Mouse (Mus musculus) midbrain, embryonic 14.5 days (tissue): Measurements from ENCODE around the gene Ufsp1. TPM values are rescaled to one million over a fixed set of nuclear protein-coding genes. Genes with fewer than 3 reads are reported as not detected.

Experiments
- ATAC-seq: fragments of 200-750 bp; cut with Nextera tagmentation; 2 replicates; pipeline ENCODE4 v1.8.0; 2017; ENCODE audit warnings: moderate number of reproducible peaks, moderate library complexity; ENCODE audit not compliant: low FRiP score, low TSS enrichment
- DNase-seq: peaks from one replicate; pipeline ENCODE4 v3.0.0-alpha.2; 2015
- H3K27ac ChIP-seq: fragments of 300-500 bp; sonication (generic); replicated peaks from 2 replicates; pipeline ENCODE4 v1.5.1; 2014; ENCODE audit warnings: mild to moderate bottlenecking, low read depth, low read length, moderate library complexity
- H3K27me3 ChIP-seq: fragments of 300-500 bp; sonication (generic); 2 replicates; pipeline ENCODE4 v1.6.1; 2014; ENCODE audit warnings: low read length, control low read depth, mixed read lengths; ENCODE audit not compliant: control insufficient read depth, insufficient read depth
- H3K36me3 ChIP-seq: fragments of 300-500 bp; sonication (generic); 2 replicates; pipeline ENCODE4 v1.6.1; 2014; ENCODE audit warnings: low read length, control low read depth; ENCODE audit not compliant: control insufficient read depth, insufficient read depth
- H3K4me1 ChIP-seq: fragments of 300-500 bp; sonication (generic); 2 replicates; pipeline ENCODE4 v1.6.1; 2014; ENCODE audit warnings: mild to moderate bottlenecking, antibody characterized with exemption, low read length, control low read depth; ENCODE audit not compliant: control insufficient read depth, insufficient read depth
- H3K4me2 ChIP-seq: fragments of 300-500 bp; sonication (generic); 2 replicates; pipeline ENCODE4 v1.6.1; 2014; ENCODE audit warnings: mild to moderate bottlenecking, low read length, moderate library complexity
- H3K4me3 ChIP-seq: fragments of 300-500 bp; sonication (generic); replicated peaks from 2 replicates; pipeline ENCODE4 v1.5.1; 2014; ENCODE audit warnings: low read depth, low read length
- H3K9ac ChIP-seq: fragments of 300-500 bp; sonication (generic); replicated peaks from 2 replicates; pipeline ENCODE4 v1.6.1; 2014; ENCODE audit warnings: mild to moderate bottlenecking, low read length, moderate library complexity
- H3K9me3 ChIP-seq: fragments of 300-500 bp; sonication (generic); 2 replicates; pipeline ENCODE4 v1.6.1; 2016; ENCODE audit warnings: low read length, control low read depth, mixed read lengths; ENCODE audit not compliant: control insufficient read depth
- WGBS: fragments of 180-500 bp; shearing (Covaris S2); extraction: QIAGEN DNeasy Blood & Tissue Kit; methylation state at CpG from one replicate; pipeline ENCODE4 v1.1.7; 2014; 5-methylcytosine and 5-hydroxymethylcytosine counted together
- polyA plus RNA-seq: library from polyadenylated mRNA; unstranded; fragments of >200 nt; fragmentation: Nextera tagmentation; extraction: Ambion mirVana; gene quantifications from 2 replicates; pipeline ENCODE4 v1.2.1, GENCODE M21; 2014

Ufsp1 gene
- polyA plus RNA-seq, 1 experiment from 2014 or later = 13.7 TPM

DNA sequence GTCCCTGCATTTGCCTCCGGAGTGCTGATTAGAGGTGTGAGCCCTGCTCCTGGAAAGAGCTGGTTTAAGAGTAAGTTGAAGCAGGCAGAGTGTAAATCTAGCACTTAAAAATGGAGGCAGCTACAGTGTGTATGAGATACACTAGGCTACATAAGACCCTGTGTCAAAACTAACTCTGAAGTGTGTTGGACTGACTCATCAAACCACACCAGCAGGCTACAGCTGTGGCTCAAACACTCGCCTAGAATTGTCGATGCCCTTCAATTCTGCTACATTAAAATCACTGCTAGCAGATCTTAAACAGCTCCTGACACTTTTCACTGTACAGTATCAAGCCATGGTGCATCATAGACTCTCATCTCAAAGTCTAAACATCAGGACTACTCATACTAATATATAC, 9.7 kb downstream of the Ufsp1 start:
- H3K9me3 ChIP-seq = no peaks in the 10 kb centered on the region
- WGBS = 88% methylated on average over 3 of the region's 3 CpGs
- no peaks in the 10 kb centered on the region for H3K27me3 ChIP-seq
- H3K4me1 ChIP-seq = peaks cover 20% of the 10 kb centered on the region
- H3K36me3 ChIP-seq = peaks cover 53% of the 10 kb centered on the region
- ATAC-seq (no peak), DNase-seq (no peak)
- no peak overlapping the region for H3K4me2 ChIP-seq
- no peak overlapping the region; the same call in 1 of the 2 replicates for H3K9ac ChIP-seq
- no peak overlapping the region for H3K4me3 ChIP-seq
- no peak overlapping the region for H3K27ac ChIP-seq

DNA sequence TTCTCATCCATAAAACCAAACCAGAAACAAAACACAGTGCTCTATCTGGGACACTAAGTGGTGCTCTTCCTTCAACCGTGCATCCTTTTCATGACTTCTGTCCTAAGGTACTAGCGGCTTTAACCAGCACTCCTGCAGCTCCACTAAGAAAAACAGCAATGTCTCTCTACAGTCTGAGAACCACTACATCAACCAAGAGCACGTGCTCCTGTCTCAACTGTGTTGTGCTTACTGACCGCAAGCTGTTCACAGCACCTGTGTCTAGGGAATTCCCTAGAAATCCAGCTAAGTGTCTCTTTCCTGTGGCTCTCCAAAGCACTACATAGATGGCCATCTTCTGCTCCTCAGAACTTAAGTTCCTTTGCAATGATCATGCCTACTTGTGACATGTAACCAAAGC, 10.4 kb downstream of the Ufsp1 start:
- H3K27ac ChIP-seq = no peak overlapping the region

DNA sequence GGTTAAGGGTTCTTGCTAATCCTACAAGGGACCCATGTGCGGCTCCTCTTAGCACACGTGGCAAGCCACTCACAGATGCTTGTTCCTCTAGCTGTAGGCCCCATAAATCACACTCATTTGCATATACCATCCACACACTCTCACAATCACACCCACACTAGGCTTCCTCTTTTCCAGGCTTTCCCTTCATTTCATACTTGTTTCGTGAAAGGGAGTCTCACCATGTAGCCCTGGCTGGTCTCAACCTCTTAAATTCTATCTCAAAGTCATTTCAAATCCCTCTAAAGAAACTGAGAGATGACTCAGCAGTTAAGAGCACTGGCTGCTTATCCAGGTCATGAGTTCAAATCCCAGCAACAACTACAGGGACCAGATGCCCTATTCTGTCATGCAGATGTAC, 11.4 kb downstream of the Ufsp1 start:
- H3K4me2 ChIP-seq = peak overlapping the region; percentile 89
- H3K9ac ChIP-seq = peak overlapping the region; percentile 98
- DNase-seq (no peak), ATAC-seq (no peak)
- peak overlapping the region; percentile 89 for H3K4me3 ChIP-seq
- 72% methylated on average over 3 of the region's 3 CpGs for whole genome bisulfite sequencing
- no peaks in the 10 kb centered on the region for H3K27me3 ChIP-seq
- H3K27ac ChIP-seq = no peak overlapping the region
- H3K9me3 ChIP-seq = no peaks in the 10 kb centered on the region
- peaks cover 49% of the 10 kb centered on the region for H3K36me3 ChIP-seq
- H3K4me1 ChIP-seq = peaks cover 20% of the 10 kb centered on the region

More for the DNA sequence above, 10.4 kb downstream of the Ufsp1 start:
- DNase-seq (no peak), ATAC-seq (no peak)
- H3K9ac ChIP-seq = peak overlapping the region; percentile 2
- 79% methylated on average over 4 of the region's 4 CpGs for WGBS
- H3K9me3 ChIP-seq = no peaks in the 10 kb centered on the region
- H3K4me1 ChIP-seq = peaks cover 20% of the 10 kb centered on the region
- peaks cover 51% of the 10 kb centered on the region for H3K36me3 ChIP-seq
- H3K4me3 ChIP-seq = no peak overlapping the region
- peak overlapping the region; percentile 89 for H3K4me2 ChIP-seq
- no peaks in the 10 kb centered on the region for H3K27me3 ChIP-seq

DNA sequence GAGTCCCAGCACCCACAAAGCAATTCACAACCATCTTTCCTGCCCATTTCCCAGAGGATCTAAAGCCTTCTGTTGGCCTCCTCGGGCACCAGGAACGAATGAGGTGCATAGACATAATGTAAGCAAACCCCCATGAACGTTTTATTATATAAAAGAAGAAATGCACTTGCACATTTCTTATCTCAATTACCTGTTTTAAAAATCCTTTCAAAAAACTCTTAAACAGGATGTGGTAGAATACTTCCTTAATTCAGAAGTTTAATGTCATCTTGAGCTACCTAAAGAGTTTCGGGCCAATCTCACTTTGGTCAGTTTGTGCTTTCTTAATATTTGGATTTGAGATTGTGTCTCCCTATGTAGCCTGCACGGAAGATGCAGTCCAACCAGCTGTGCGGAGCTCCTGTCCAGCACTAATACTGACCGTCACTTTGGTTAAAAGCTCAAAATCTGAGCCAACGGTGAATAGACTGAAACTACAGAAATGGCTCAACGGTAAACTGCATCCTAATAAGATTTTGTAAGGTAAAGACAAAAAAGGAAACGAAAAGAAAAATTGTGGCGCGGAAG, 12.1 kb downstream of the Ufsp1 start:
- Histone ChIP-seq H3K9me3 (no peaks in the 10 kb centered on the region), H3K36me3 (peaks cover 42% of the 10 kb centered on the region), H3K4me2 (peak overlapping the region; percentile 89), H3K27ac (peak overlapping the region; percentile 97), H3K4me1 (peaks cover 20% of the 10 kb centered on the region), H3K4me3 (peak overlapping the region; percentile 89), H3K27me3 (no peaks in the 10 kb centered on the region), H3K9ac (peak overlapping the region; percentile 98)
- no peak for ATAC-seq
- no peak for DNase-seq
- 14% methylated on average over 12 of the region's 12 CpGs for whole genome bisulfite sequencing

DNA sequence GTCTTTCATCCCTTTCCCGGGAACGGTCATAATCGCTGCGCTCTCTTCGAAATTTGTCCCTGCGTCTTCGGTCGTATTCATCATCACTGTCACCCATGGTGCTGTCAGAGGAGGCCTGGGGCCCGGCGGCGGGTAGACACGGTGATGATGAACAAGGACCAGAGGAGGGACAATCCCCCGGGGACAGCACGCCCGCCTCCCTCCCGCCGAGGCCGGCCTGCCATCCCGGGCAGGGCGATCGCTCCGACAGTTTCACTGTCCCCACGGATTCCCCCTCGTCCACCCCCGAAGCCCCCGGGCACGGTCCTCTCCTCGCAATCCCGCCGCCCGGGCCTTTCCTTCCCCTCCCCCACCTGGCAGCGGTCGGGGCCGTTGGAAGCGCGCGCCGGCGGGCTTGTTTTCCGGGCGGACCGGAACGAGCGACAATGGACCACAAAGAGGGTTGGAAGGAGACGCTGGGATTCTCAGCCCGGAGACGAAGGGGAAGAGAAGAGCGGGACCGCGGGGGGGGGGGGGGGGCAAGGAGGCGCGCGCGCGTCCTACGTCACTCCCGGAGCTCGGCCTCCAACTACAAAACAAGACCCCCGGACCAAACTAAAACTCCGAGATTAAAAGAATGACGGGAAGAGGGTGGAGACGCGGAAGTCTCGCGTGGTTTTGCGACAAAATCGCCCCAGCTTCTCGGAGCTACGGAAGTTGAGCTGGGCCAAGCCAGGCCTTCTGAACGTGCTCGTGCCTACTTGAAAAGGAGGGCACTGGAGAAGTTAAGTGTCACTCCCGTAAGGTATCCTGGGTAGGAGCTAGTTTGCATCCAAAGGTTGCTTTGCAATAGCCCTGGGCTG, 12.9 kb downstream of the Ufsp1 start, which contains the start of gene Srrt:
TSS of gene Srrt (minus strand) at position 604 of the 842 bp plus-strand sequence.
- Histone ChIP-seq H3K27me3 (no peaks in the 10 kb centered on the region), H3K27ac (peak within 1 kb of the TSS; percentile 97), H3K36me3 (peaks cover 34% of the 10 kb centered on the region), H3K4me1 (peaks cover 20% of the 10 kb centered on the region), H3K9ac (peak within 1 kb of the TSS; percentile 98), H3K9me3 (no peaks in the 10 kb centered on the region), H3K4me3 (peak within 1 kb of the TSS; percentile 89), H3K4me2 (peak within 1 kb of the TSS; percentile 89)
- DNase-seq (peak; percentile 97), ATAC-seq (peak; percentile 90)
- under 1% methylated on average over 71 of the region's 72 CpGs for WGBS

DNA sequence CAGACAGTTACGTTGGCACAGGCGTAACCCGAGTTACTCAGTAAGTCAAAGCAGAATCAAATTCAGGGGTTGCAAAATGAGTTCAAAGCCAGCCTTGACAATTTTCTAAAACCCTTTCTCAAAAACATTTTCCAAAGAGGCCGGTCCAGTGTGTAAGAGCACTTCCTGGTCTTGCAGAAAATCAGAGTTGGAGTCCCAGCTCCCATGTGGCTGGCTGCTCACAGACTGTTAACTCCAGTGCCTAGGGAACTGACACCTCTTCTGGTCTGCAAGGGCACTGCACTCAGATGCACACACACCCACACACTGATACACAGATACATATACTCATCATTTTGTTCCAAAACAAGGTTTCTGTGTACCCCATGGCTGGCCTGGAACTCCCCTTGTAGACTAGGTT, 13.9 kb downstream of the Ufsp1 start:
- Histone ChIP-seq H3K27ac (peak overlapping the region; percentile 97), H3K27me3 (no peaks in the 10 kb centered on the region), H3K4me1 (peaks cover 20% of the 10 kb centered on the region), H3K4me2 (peak overlapping the region; percentile 89), H3K9ac (peak overlapping the region; percentile 98; the same call in 1 of the 2 replicates), H3K4me3 (peak overlapping the region; percentile 89; the same call in 1 of the 2 replicates), H3K36me3 (peaks cover 24% of the 10 kb centered on the region; the same call in 1 of the 2 replicates), H3K9me3 (no peaks in the 10 kb centered on the region)
- 94% methylated on average over 4 of the region's 4 CpGs for WGBS
- ATAC-seq = no peak
- DNase-seq = no peak

DNA sequence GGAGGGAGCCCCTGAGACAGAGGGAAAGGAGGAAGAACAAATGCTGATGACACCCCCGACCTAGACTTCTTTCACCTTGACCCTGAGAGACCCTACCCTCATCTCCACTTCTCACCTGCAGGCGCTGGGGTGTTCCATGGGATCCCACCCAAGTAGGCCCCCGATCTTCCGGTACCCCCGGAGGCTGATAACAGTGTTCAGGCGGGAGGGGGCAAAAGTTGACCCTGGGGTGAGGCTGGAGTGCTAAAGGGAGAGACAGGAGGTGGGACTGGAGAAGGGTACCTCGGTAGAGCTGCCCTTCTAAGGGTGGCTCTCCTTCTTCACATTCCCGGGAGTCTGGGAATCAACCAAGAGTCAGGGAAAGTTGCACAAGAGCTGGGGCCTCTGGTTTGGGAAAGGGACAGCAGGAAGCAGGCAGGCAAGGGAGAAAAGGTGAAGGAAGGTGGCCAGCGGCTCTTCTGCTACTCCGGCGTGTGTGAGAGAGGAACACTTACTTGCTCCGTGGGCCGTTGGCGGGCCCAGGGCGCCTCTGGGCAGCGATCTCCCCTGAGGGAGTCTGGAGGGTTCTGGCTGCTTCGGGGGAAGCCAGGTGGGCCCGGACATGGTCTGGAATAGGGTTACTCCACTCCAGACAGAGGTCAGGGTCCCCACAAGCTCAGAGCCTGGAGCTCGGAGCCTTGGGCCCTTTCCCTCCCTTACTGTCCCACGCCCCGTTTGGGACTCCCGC, 19.2 kb downstream of the Ufsp1 start:
- 3% methylated on average over 22 of the region's 22 CpGs for WGBS
- 0 out of 2 replicates have a peak overlapping the region, but pooled peaks have one; percentile 5 for H3K27ac ChIP-seq

More for the DNA sequence above, 19.2 kb downstream of the Ufsp1 start:
- Histone ChIP-seq H3K4me3 (peak overlapping the region; percentile 33), H3K27me3 (no peaks in the 10 kb centered on the region), H3K36me3 (peaks cover 31% of the 10 kb centered on the region), H3K4me2 (peak overlapping the region; percentile 58), H3K9me3 (no peaks in the 10 kb centered on the region), H3K4me1 (peaks cover 12% of the 10 kb centered on the region), H3K9ac (peak overlapping the region; percentile 54; the same call in 1 of the 2 replicates)
- no peak for DNase-seq
- ATAC-seq = peak; percentile 52
